Mouse (Mus musculus) induced T-regulatory cell, adult 2 months (primary cell): ENCODE data around the gene Mrc1.
"Not testable (repeated sequence)": the region's sequence is repeated elsewhere in the genome, so short reads cannot be mapped to it uniquely, and the experiment has no call there.

Source experiments
- DNase-seq: peaks from one replicate; pipeline ENCODE4 v3.0.0-alpha.2; 2012; ENCODE audit warnings: low read depth

Mrc1 gene

DNA sequence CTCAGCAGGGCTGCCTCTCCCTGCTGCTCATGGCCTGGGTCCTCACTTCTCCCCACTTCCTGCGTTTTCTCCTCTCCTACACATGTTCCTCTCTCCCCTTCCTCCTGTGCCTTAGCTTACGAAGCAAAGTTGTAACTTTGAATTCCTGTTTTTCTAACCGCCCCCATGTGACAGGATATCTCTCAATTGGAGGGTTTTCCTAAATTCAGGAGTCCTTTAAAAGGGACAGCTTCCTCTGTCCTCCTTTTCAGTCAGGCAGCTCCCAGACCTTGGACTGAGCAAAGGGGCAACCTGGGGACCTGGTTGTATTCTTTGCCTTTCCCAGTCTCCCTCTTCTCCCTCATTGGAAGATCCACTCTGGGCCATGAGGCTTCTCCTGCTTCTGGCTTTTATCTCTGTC lies at the start of gene Mrc1:
TSS of gene Mrc1 (plus strand) at position 244 of the 400 bp plus-strand sequence.
- no peak for DNase-seq

DNA sequence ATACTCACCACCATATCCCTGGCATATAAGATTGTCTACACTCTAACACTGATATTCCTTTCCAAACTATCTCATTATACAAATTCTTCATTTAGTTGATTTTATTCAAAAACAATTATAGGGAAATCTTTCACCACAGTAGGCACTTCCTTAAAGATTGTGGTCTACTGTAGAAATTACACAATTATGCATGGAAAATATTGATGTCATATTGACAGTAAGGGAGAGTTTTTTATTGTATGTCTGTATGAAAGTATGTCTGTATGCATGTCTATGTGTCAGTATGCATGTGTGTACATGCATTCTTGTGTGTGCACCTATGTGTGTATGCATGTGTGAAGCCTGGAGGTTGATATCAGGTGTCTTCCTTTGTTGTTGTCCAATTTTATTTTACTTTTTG lies 44.8 kb upstream of the Mrc1 start:
- DNase-seq, result no peak

DNA sequence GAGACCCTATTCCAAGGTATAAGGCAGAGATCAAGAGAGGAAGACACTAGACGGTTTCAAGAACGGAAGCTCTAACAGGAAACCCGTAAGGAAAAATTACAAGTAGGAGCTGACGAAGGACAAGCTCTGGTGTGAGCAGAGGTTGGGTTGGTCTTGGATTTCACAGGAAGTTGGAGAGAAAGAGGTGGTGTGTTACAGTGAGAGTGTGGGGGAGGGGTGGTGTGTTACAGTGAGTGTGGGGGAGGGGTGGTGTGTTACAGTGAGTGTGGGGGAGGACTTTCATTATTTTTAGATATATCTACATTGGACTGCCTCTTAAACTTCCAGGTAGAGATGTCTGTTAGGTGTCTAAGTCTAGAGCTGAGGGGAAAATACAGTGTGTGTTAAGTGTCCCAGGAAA lies 38.5 kb upstream of the Mrc1 start:
- no peak for DNase-seq

DNA sequence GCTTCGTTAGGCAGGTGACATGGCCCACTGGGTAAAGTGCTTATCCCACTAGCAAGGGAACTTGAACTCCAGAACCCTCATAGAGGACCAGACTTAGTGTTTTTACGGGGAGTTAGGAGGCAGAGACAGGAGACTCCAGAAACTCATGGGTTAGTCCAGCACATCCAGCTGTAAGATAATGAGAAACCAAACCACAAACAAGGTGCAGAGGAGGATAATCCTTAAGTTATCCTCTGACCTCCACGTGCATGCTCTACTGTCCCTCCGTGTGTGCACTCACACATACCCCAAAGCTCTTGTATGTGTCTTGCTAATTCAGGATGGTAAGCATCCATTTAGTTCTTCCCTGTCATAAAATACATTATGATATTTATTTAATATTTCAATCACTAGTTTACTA lies 37.6 kb upstream of the Mrc1 start:
- DNase-seq, result no peak

DNA sequence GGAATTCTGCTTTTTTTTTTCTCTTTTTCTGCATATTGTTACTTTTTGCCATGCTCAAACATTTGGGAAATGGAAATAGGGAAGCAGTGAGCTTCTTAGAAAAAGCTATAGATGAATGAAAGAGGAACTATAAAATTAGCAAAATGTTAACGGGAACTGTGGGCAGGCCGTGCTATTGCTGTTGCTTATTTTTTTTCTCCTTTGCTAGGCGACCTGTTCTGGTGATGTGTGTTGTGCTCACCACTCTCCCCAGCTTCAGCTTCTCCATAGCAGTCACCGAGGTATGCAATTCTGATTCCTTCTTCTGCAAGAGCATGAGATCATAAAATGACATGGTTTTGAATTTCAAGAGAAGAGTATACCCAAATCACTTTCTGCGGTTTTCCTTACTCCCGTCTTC lies 37.1 kb upstream of the Mrc1 start:
- no peak for DNase-seq

DNA sequence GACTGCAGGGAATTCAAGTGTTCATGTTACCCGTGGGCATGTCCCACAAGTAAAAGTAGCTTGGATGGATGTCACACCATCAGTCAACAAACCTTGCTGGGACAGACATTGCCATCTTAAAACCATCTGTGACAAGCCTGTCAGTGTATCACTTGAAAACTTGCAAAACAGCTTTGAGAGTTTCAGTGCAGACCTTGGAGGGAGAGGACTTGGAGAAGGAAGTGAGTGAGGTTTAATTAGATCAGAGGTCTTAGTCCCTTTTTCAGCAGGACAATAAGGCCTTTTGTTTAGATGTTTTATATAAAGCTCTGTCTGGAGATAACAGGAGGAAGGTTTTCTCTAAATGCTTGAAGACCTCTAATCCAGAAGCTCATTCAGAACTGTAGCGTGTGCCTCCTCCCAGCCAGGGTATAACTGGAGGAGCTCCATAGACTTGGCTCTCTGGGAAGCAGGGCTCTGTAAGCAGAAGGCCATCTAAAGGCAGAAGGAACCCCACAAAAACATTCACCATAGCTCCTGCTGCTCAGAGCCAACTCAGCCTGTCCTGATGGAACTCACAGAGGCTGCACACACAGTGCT lies 30.8 kb upstream of the Mrc1 start:
- DNase-seq, result not testable (repeated sequence)

DNA sequence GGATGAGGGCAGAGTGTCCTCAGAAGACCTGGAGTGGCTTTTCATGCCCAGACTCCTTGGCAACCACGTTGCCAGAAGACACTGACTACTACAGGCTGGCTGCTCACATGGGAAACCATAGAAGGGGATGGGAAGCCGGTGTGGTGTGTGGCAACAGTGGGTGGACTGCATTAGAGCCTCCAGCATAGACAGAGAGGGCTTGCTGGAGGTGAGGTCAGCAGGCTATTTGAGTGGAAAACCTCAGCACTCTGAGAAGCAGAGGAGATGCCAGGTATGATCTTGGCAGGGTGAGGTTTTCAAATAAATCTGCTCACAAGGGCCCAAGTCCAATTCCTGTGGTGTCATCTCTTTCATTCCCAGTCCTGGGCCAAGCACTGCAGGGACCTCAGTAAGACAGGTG lies 29.6 kb upstream of the Mrc1 start:
- no peak for DNase-seq

DNA sequence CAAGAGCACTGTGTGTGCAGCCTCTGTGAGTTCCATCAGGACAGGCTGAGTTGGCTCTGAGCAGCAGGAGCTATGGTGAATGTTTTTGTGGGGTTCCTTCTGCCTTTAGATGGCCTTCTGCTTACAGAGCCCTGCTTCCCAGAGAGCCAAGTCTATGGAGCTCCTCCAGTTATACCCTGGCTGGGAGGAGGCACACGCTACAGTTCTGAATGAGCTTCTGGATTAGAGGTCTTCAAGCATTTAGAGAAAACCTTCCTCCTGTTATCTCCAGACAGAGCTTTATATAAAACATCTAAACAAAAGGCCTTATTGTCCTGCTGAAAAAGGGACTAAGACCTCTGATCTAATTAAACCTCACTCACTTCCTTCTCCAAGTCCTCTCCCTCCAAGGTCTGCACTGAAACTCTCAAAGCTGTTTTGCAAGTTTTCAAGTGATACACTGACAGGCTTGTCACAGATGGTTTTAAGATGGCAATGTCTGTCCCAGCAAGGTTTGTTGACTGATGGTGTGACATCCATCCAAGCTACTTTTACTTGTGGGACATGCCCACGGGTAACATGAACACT lies 28.2 kb upstream of the Mrc1 start:
- not testable (repeated sequence) for DNase-seq

DNA sequence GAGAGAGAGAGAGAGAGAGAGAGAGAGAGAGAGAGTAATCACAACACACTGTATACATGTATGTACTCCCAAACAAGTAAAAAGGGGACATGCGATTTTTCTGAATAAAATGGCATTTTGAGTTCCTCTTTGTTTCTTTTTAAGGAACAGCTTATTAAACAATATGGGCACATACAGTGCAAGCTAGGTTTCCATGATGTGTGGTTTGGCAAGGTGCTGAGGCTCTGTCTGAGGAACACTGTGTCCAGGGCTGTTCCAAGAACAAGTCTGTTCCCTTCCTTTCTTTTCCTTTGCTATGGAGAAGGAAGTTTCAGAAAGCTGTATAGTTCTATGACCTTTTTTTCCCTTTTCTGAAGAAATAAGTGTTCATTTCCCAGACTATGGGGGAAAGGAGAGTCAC lies 24.9 kb upstream of the Mrc1 start:
- DNase-seq, result no peak

DNA sequence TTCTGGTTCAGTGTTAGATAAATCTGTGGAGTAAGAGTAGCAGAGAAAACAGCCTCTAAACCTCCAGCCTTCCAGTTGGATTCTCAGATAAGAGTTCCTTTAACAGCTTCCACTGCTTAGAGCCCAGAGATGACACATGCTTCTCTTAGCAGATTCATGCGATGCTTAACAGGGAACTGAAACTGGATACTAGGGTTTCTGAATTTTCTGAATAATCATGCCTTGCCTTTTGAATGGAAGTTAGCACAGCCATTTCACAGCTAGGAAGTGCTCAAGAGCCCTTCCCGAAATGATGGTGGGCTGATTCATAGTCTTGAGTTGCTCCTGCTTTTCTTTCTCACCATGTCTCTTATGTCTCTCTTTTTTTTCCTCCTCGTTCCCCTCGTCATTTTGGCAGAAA lies 22.4 kb upstream of the Mrc1 start:
- no peak for DNase-seq

DNA sequence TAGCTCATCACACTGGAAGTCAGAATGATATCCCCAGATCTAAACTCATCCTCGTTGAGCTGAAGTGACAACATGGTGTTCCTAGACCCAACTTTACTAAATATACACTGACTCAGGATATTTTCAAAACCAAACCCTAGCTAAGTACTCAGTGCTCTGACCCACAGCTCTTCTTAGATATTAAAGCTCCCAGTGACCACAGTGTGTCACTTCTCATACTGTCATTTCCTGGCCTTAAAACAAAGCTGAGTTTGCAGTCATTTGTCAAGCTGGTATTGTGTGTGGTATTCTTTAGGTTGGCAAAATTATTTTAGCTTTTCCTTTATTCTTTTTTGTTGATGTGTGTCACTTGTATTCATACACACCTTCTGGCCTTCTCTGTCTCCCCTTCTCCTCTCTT lies 18.5 kb upstream of the Mrc1 start:
- no peak for DNase-seq

DNA sequence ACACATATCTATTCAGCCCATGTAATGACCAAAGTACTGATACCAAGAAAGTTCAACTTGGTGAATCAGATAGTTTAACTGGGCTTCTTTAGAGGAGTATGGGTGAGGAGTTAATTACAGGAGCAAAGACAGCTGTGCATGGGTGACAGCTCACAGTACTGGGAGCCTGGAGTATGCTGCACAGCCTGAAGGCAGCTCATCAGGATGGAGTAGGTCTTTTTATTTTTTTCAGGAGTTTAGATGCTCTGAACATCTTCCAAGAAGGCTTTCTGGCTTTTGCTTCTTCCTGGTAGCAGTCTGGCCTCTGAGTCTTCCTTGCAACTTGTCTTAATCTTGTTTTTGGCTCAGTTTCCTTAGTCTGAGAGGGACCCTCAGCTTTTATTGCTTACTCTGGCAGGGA lies 17.6 kb upstream of the Mrc1 start:
- DNase-seq, result no peak

DNA sequence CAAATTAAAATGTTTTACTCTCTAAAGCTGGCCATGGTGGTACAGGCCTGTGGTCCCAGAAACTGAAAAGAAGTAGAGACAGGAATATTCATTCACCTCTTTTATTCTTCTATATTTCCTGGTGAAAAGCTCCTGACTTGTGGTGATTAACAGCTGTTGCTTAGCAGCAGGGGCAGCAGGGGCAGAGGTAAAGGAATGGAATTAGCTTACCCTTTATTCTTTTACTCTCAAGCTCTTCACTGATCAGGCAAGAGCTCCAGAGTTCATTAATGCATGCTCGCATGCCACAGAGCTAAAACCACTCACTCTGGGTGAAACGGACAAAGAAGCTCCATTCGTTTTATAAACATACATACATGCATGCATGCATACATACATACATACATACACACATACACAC lies 14.4 kb upstream of the Mrc1 start:
- DNase-seq, result no peak

DNA sequence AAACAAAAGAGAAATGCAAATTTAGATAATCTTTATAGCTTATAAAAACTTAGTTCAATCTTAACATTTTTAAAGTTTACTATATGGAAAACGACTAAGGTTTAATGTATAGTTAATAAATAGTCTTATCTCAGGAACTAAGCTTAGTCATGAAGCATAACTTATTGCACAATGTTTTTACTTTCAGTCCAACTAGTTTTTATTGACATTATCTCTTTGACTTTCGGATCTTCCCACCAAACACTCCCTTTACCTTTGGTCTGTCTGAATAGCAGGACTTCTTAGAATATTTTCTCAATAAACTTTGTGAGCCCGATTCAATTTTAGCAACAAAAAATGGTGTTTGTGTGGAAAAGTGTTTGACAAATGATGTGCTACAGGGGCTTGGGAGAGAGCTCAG lies 12.5 kb upstream of the Mrc1 start:
- DNase-seq, result no peak

DNA sequence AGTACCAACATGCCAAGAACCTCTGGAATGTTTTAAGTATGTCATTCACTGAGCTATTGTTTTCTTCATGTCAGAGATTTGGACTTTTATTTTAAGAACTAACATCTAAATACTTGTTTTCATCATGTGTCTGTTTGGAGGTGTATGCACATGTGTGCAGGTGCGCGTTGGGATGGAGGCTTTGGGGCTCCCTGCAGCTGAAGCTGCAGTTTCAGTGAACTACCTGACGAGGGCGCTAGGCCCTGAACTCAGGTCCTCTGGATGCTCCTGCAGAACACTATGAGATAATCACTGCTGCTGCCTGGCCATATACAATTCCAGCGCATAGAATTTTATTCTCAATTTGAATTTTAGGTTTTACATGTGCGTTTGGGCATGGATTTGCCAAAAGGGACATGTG lies 11.1 kb upstream of the Mrc1 start:
- no peak for DNase-seq

DNA sequence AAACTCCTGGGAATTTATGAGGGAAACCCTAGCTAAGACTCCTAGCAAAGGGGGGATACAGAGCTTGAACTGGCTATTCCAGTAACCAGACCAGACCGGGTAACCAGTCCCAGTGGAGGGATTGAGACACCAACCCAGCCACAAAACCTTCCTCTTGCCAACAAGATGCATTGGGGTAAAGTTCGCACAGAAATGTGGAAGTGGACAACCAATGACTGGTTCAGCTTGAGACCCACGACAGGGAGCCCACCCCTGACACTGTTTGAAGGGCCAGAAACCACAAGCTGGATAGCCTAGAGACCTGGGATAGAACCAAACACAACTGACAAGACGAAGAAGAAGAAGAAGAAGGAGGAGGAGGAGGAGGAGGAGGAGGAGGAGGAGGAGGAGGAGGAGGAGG lies 4.8 kb upstream of the Mrc1 start:
- DNase-seq, result no peak

DNA sequence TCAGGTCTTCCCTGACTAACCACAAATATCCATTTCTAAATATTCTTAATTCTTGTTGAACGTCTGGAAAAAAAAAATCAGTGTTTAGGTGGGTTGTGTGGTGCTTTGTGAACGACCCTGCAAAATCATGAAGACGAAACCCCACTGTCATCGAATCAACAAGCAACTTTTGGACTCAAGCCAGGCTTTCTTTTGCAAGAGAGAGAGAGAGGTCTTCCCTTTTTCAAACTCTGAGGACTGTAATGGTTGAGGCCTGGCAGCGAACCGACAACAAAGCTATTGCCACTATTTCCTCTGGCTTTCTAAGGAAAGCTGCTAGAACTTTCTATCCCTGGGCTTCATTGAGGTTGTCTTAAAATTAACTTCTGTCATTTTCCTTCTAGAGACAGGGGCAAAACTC lies 697 bp upstream of the Mrc1 start:
- no peak for DNase-seq

DNA sequence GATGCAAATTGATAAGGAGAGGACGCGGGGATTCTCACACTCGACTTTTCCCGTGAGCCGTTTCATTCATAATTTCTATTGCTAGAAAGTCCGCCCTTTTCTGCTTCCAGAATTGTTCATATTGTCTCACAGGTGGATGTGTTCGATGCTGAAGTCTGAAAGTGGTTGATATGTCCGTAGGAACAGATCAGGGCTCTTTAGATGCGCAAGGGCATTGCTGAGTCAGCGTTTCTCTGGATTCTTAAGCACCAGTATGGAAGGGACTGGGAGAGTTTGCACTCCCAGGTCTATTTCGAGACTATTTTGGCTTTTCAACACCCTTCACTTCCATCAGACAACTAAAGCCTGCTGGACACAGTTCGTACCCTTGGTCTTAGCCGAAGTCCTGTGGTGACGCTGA lies 787 bp downstream of the Mrc1 start:
- DNase-seq, result no peak

DNA sequence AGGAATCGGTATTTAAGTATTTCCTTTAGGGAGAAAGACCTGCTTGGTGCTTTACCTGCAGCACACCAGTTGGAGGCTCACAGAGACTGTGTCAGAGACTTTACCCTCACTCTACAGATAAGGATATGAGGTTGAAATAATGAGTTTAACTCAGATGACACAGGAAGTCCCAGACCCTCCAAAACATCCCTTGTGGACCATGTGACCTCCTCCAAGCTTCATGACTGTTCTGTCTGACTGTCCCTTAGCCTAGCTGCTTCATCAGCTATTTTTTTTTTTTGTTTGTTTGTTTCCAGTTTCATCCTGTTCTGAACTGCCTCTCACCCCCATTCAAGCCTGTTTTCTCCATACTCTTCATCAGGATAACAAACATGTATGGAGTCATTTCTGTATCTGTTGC lies 3.7 kb downstream of the Mrc1 start:
- DNase-seq, result no peak

DNA sequence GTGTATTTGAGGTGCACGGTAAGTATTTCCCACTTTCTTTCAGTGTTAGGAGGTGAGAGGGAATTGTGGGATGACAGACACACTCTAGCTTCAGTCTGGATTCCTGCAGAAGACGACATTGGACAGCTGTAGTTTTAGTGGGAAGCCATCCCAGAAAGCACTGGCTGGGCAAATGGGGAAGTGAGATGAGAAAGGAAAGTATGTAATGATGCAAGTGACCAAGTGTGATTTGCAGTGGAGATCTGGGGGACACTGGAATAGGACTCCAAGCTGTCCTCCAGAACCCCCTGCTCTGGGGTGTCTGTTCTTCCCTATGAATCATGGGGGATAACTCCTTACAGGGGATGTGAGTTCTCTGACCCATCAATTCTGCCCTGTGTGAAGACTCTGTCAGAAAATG lies 4.8 kb downstream of the Mrc1 start:
- DNase-seq, result no peak

DNA sequence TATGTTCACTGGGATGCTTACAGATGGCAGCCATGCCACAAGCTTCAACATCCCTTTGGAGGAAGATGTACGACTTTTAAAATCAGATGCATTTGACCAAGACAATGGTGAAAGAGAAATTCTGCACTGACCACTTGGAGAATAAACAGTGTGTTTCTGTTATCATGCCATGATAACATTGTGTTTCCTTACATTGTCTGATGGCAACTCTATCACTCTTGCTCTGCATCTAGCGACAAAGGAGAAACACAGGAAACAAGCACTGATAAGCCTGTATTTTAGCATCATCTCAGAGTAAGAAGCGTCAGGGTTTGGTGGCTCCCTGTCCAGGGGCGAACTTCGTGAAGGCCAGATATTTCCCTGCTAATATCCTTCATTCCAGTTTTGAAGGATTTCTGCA lies 6.1 kb downstream of the Mrc1 start:
- DNase-seq, result no peak

DNA sequence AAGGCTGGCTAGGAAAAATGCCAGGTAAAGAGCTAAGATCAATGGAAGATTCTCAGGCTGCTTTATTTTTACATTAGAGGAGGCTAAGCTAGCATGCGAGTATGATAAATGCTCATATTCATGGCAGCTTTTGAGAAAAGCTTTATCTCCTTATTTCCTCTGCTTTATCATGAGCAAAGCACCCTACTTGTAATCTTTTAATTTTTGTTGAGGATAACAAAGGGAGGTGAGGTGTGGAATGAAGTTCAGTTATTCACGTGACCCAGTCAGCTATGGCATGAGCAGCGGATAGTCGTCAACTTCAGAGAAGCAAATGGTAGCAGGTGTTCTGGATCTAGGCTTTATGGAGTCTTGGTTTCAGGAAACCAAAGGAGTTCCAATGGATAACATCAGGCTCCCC lies 7.7 kb downstream of the Mrc1 start:
- no peak for DNase-seq

DNA sequence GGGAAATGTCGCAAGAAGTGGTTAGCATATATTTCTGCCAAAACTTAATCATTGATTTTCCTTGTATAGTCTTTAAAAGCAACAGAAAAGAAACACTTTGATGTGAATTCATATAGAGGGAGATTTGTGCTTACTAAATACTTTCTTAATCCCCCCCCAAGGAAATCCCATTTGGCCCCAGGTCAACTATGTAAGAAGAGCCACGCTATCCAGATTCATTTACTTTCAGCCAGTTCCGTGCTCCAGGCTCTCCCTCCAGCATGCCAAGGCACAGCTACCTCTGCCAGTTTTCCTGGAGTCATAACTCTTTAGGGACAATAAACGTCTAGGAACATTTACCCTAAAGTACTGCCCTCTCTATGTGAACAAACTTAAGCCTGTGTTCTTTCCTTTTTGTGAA lies 8.5 kb downstream of the Mrc1 start:
- no peak for DNase-seq

DNA sequence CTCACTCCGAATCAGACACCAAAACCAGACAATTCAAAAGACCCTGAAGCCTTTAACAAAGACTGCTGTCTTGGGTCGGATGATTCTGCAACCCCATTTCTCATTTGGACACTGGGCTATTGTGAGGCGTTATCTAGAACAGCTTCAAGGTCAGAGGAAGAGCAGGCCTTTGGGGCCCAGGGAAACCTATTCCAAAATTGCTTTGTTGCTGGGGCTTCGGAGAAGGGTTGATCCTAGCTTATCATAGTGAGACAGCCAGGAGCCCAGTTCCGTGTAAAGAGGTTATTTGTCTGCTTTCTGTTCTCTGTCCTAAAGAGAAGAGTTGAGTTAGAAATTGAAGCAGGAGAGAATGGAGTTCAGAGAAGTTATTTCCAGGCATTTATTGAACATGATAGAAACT lies 10.0 kb downstream of the Mrc1 start:
- DNase-seq, result no peak

DNA sequence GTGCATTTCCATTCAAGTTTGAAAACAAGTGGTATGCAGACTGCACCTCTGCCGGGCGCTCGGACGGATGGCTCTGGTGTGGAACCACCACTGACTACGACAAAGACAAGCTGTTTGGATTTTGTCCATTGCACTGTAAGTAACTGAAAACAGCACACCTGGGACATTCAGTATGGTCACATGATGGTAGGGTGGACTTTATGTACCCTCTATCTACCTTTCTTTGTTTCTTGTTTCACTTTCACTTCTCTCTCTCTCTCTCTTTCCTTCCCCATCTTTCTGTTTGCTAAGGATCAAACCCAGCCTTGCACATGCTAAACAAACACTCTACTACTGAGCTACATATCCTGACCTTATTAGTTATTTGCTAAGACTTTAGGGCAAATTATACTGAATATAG lies 15.0 kb downstream of the Mrc1 start:
- peak; percentile 6 for DNase-seq
